Mouse (Mus musculus) kidney, embryonic 15.5 days (tissue): ENCODE results near the gene Nr4a2. TPM values are rescaled to one million over a fixed set of nuclear protein-coding genes. Genes with fewer than 3 reads are reported as not detected.
A peak's percentile ranks its signal among the peaks of the same experiment; 100 is the strongest.

Experiments
- ATAC-seq: fragments of 200-750 bp; cut with Nextera tagmentation; replicated peaks from 2 replicates; pipeline ENCODE4 v1.8.0; 2017; ENCODE audit warnings: moderate TSS enrichment; ENCODE audit not compliant: low FRiP score
- H3K27ac ChIP-seq: fragments of 300-500 bp; sonication (generic); 2 replicates; pipeline ENCODE4 v1.5.1; 2015; ENCODE audit warnings: mild to moderate bottlenecking, inconsistent platforms
- H3K27me3 ChIP-seq: fragments of 300-500 bp; sonication (generic); 2 replicates; pipeline ENCODE4 v1.6.1; 2015; ENCODE audit warnings: inconsistent platforms
- H3K36me3 ChIP-seq: fragments of 300-500 bp; sonication (generic); 2 replicates; pipeline ENCODE4 v1.6.1; 2015; ENCODE audit warnings: inconsistent platforms
- H3K4me1 ChIP-seq: fragments of 300-500 bp; sonication (generic); 2 replicates; pipeline ENCODE4 v1.6.1; 2015; ENCODE audit warnings: inconsistent platforms
- H3K4me2 ChIP-seq: fragments of 300-500 bp; sonication (generic); 2 replicates; pipeline ENCODE4 v1.6.1; 2015; ENCODE audit warnings: moderate library complexity, mild to moderate bottlenecking, inconsistent platforms
- H3K4me3 ChIP-seq: fragments of 300-500 bp; sonication (generic); replicated peaks from 2 replicates; pipeline ENCODE4 v1.5.1; 2015; ENCODE audit warnings: mild to moderate bottlenecking, inconsistent platforms
- H3K9ac ChIP-seq: fragments of 300-500 bp; sonication (generic); 2 replicates; pipeline ENCODE4 v1.6.1; 2015; ENCODE audit warnings: mild to moderate bottlenecking, inconsistent platforms
- H3K9me3 ChIP-seq: fragments of 300-500 bp; sonication (generic); replicated peaks from 2 replicates; pipeline ENCODE4 v1.6.1; 2016; ENCODE audit warnings: inconsistent platforms
- WGBS: fragments of 180-500 bp; shearing (Covaris S2); methylation state at CpG from one replicate; pipeline ENCODE4 v1.1.7; 2015; ENCODE audit warnings: mixed read lengths; 5-methylcytosine and 5-hydroxymethylcytosine counted together
- polyA plus RNA-seq: library from polyadenylated mRNA; unstranded; fragments of >200 nt; fragmentation: Nextera tagmentation; extraction: Ambion mirVana; gene quantifications from 2 replicates; pipeline ENCODE4 v1.2.1, GENCODE M21; 2015

Nr4a2 gene
- polyA plus RNA-seq, 1 experiment from 2014 or later, result 4.2 TPM

DNA sequence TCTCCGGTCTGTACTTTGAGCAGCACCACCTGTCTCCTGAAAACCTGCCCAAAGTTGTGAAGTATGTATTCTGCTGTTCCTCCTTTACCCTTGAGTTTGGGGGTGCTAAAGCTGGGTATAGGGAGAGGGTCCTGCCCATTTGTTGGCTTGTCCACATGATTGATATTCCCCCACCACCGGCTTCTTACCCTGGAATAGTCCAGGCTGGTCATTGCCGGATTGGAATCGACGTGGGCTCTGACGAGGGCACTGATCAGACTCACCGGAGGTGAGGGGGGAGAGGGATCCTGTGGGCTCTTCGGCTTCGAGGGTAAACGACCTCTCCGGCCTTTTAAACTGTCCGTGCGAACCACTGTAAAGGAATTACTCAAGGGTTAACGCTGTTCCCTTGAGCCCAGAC, 13.9 kb downstream of the Nr4a2 start:
- Histone ChIP-seq H3K4me2 (no peak overlapping the region), H3K36me3 (no peaks in the 10 kb centered on the region), H3K9ac (no peak overlapping the region), H3K4me1 (peaks cover 27% of the 10 kb centered on the region), H3K9me3 (no peaks in the 10 kb centered on the region), H3K27me3 (peaks cover 93% of the 10 kb centered on the region), H3K27ac (no peak overlapping the region), H3K4me3 (no peak overlapping the region)
- no peak for ATAC-seq
- WGBS, result 8% methylated on average over 14 of the region's 14 CpGs

- no peak overlapping the region for H3K9ac ChIP-seq
- no peaks in the 10 kb centered on the region for H3K36me3 ChIP-seq
- peaks cover 30% of the 10 kb centered on the region for H3K4me1 ChIP-seq
- ATAC-seq, result no peak
- WGBS, result 20% methylated on average over 11 of the region's 11 CpGs
- peaks cover 95% of the 10 kb centered on the region for H3K27me3 ChIP-seq
- H3K4me3 ChIP-seq, result no peak overlapping the region
- no peak overlapping the region for H3K27ac ChIP-seq
- H3K4me2 ChIP-seq, result no peak overlapping the region
- H3K9me3 ChIP-seq, result no peaks in the 10 kb centered on the region
Observed at GRCm38 (mm10) chr2:57109301-57109700, 14.5 kb downstream of the Nr4a2 start.

- WGBS, result 30% methylated on average over 7 of the region's 7 CpGs
- H3K4me1 ChIP-seq, result peaks cover 31% of the 10 kb centered on the region
- H3K9me3 ChIP-seq, result no peaks in the 10 kb centered on the region
- peaks cover 95% of the 10 kb centered on the region for H3K27me3 ChIP-seq
- no peak for ATAC-seq
- H3K36me3 ChIP-seq, result no peaks in the 10 kb centered on the region
- no peak overlapping the region for H3K9ac ChIP-seq
- no peak overlapping the region for H3K4me3 ChIP-seq
- no peak overlapping the region for H3K4me2 ChIP-seq
- no peak overlapping the region for H3K27ac ChIP-seq
Observed at GRCm38 (mm10) chr2:57108349-57108930, 15.4 kb downstream of the Nr4a2 start.

DNA sequence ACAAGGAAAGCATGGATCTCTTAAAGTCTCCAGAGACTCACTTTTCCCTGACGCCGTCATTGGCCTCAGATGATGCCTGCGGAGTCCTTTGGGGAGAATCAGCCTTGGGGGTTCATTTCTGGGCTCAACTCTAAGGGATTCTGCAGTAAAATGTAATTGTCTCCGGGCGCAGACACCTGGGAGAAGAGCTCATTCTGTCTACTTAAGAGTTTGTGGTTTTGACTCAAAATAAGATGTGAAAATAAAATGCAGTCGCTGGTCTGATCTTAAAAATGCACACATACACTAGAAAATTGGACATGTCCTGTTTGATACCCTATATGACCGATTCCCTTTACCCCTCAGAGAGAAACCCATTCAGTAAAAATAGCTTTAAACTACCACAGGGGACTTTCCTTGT, 18.4 kb downstream of the Nr4a2 start:
- Histone ChIP-seq H3K36me3 (no peaks in the 10 kb centered on the region), H3K4me2 (no peak overlapping the region), H3K9me3 (no peaks in the 10 kb centered on the region), H3K27ac (no peak overlapping the region), H3K9ac (no peak overlapping the region), H3K4me1 (peaks cover 31% of the 10 kb centered on the region), H3K27me3 (peaks cover 96% of the 10 kb centered on the region), H3K4me3 (no peak overlapping the region)
- WGBS, result 11% methylated on average over 7 of the region's 7 CpGs
- ATAC-seq, result no peak

GRCm38 (mm10) chr2:57104731-57105130, 19.1 kb downstream of the Nr4a2 start:
- no peak overlapping the region for H3K9ac ChIP-seq
- peaks cover 96% of the 10 kb centered on the region for H3K27me3 ChIP-seq
- H3K4me3 ChIP-seq, result no peak overlapping the region
- no peaks in the 10 kb centered on the region for H3K9me3 ChIP-seq
- H3K27ac ChIP-seq, result no peak overlapping the region
- peaks cover 26% of the 10 kb centered on the region for H3K4me1 ChIP-seq
- no peak for ATAC-seq
- no peak overlapping the region for H3K4me2 ChIP-seq
- no peaks in the 10 kb centered on the region for H3K36me3 ChIP-seq
- WGBS, result 4% methylated on average over 8 of the region's 8 CpGs

GRCm38 (mm10) chr2:57103845-57104660, 19.8 kb downstream of the Nr4a2 start:
- Histone ChIP-seq H3K36me3 (no peaks in the 10 kb centered on the region), H3K27ac (no peak overlapping the region), H3K9ac (no peak overlapping the region), H3K4me3 (peak overlapping the region; percentile 21), H3K27me3 (peaks cover 96% of the 10 kb centered on the region), H3K9me3 (no peaks in the 10 kb centered on the region), H3K4me2 (peak overlapping the region; percentile 36), H3K4me1 (peaks cover 24% of the 10 kb centered on the region)
- WGBS, result under 1% methylated on average over 26 of the region's 26 CpGs
- ATAC-seq, result no peak

DNA sequence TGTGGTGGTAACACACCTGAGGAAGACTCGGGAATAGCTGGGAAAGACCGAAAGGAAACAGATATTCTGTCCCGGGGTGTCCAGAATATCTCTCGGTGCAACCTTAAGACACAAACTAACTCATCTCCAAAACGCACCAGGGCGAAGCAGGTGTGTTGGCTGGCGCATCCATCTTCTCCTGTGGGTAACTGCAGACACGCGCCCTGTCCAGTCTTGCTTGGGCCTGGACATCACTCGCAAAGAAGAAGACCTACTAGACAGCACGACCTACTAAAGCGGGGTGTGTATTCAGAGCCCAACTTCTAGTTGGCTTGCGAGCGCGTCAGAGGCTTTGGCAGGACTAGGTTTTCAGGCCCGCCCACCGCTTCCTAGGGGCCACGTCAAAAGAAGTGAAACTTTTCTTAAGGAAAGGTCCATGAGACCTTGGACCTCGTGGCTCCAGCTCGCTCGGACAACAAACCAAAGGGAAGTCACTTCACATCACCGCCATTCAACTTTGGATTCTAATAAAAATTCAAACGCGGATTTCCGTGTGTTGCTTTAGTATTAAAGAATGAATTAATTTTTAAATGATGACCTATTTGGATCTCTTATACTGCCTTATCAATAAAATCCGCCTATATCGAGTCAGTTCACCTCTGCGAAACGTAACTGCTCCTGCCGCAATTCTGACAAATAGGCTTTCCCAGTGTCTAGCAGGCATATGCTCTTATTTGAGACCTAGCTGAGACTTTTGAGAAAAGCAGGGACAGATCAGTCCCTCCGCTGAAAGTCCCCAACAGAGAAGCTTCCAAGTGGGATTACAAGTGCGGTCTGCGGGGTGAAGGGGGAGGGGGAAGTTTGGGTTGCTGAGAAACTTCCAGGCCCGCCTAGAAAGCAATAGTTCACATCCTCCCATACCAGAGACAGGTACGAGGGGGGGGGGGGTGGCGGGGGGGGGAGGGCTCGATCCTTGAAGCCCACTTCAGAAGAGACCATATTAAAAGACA, 20.7 kb downstream of the Nr4a2 start:
- ATAC-seq, result no peak; the same call in 1 of the 2 replicates
- H3K27ac ChIP-seq, result no peak overlapping the region
- WGBS, result 2% methylated on average over 36 of the region's 37 CpGs
- no peaks in the 10 kb centered on the region for H3K9me3 ChIP-seq
- H3K27me3 ChIP-seq, result peaks cover 96% of the 10 kb centered on the region
- no peaks in the 10 kb centered on the region for H3K36me3 ChIP-seq
- peak overlapping the region; percentile 40 for H3K4me3 ChIP-seq
- peak overlapping the region; percentile 62 for H3K4me2 ChIP-seq
- H3K4me1 ChIP-seq, result peaks cover 24% of the 10 kb centered on the region
- H3K9ac ChIP-seq, result no peak overlapping the region

GRCm38 (mm10) chr2:57102091-57102855, 21.5 kb downstream of the Nr4a2 start:
- 1% methylated on average over 50 of the region's 51 CpGs for WGBS
- Histone ChIP-seq H3K36me3 (no peaks in the 10 kb centered on the region), H3K4me3 (peak overlapping the region; percentile 40), H3K9ac (no peak overlapping the region), H3K9me3 (no peaks in the 10 kb centered on the region), H3K27ac (no peak overlapping the region), H3K4me1 (peaks cover 24% of the 10 kb centered on the region), H3K27me3 (peaks cover 97% of the 10 kb centered on the region), H3K4me2 (peak overlapping the region; percentile 62)
- no peak; the same call in none of the 2 replicates for ATAC-seq

DNA sequence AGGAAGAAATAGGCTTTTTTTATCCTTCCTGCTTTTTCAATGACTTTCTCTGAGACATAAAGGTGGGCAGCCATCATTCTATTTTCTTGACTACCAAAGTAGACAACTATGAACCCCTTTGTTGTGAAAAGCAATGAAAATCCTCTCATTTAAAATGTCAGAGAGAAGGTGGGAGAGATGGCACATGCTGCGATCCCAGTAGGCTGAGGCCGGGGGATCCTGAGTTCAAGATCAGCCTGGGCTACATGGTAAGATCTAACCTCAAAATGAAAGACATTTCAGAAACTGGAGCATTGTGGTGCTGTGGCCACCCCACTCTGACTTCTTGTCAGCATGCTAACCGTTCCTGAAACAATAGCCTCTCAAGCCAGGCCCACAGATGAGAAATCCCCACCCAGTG, 23.6 kb downstream of the Nr4a2 start:
- Histone ChIP-seq H3K4me1 (peaks cover 24% of the 10 kb centered on the region), H3K9me3 (no peaks in the 10 kb centered on the region), H3K36me3 (no peaks in the 10 kb centered on the region), H3K27me3 (peaks cover 93% of the 10 kb centered on the region), H3K4me3 (no peak overlapping the region), H3K27ac (no peak overlapping the region), H3K9ac (no peak overlapping the region), H3K4me2 (no peak overlapping the region)
- WGBS, result 72% methylated on average over 3 of the region's 3 CpGs
- ATAC-seq, result no peak

DNA sequence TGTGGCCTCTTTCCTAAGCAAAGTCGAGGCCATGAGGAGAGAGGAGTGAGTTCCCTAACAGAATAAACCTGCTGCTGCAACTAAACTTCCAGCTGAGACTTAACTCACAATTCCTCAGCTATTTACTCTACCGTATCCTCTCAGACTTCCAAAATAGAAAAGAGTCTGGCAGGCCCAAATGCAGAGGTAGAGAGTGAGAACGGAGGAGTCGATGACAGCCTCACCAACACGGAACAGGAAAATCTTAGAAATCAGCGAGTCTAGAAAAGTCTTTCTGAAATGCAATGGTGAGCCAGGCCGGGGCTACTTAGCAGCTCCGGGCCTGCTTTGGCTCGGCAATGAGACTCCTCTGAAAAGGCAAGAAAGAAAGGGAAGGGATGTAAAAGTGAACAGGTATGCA, 51.4 kb downstream of the Nr4a2 start:
- no peak overlapping the region for H3K4me3 ChIP-seq
- H3K27me3 ChIP-seq, result no peaks in the 10 kb centered on the region
- H3K9me3 ChIP-seq, result no peaks in the 10 kb centered on the region
- H3K27ac ChIP-seq, result no peak overlapping the region
- ATAC-seq, result no peak
- H3K4me2 ChIP-seq, result no peak overlapping the region
- 78% methylated on average over 9 of the region's 9 CpGs for WGBS
- H3K36me3 ChIP-seq, result no peaks in the 10 kb centered on the region
- no peak overlapping the region for H3K9ac ChIP-seq
- no peaks in the 10 kb centered on the region for H3K4me1 ChIP-seq

- H3K4me1 ChIP-seq, result no peaks in the 10 kb centered on the region
- WGBS, result 26% methylated on average over 1 of the region's 1 CpGs
Observed at GRCm38 (mm10) chr2:57063480-57063879, 60.3 kb downstream of the Nr4a2 start.

More at GRCm38 (mm10) chr2:57063480-57063879, 60.3 kb downstream of the Nr4a2 start:
- Histone ChIP-seq H3K4me3 (no peak overlapping the region), H3K4me2 (no peak overlapping the region), H3K27ac (no peak overlapping the region), H3K9me3 (no peaks in the 10 kb centered on the region), H3K27me3 (no peaks in the 10 kb centered on the region), H3K9ac (no peak overlapping the region), H3K36me3 (no peaks in the 10 kb centered on the region)
- ATAC-seq, result peak; percentile 85
